Mouse (Mus musculus) urinary bladder, postnatal 36 days (tissue): Measurements from ENCODE around the gene Ptov1.

ENCODE experiments used
- DNase-seq, 2 experiments: peaks; one replicate each; pipeline ENCODE4 v3.0.0; 2022; ENCODE audit warnings: low spot score in 2 of 2, mixed read lengths in 1 of 2

Gene Ptov1

GRCm38 (mm10) chr7:44814423-44814822 is 55.2 kb downstream of the Ptov1 start:
- no peak for DNase-seq

DNA sequence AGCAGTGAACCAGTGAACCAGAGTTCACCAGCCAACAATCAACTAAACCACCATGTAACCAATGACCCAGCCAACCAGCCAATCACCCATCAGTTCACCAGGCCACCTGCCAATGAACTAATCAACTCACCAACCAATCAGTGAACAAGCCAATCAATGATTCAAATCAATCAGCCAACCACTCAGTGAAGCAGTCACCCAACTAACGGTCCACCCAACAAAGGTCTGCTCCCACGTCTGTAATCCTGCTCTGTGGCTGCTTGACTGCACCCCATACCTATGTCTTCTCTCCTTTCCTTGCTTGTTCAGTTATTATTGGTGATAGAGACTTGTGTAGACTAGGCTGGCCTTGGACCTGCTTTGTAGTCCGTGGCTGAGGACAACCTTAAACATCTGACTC is 55.6 kb downstream of the Ptov1 start:
- DNase-seq, result no peak
